Mouse (Mus musculus): ENCODE data around the gene Psmc4. TPM values are rescaled to one million over a fixed set of nuclear protein-coding genes. Genes with fewer than 3 reads are reported as not detected.

Gene Psmc4
- total and polyA plus RNA-seq, 3 experiments, result 267 to 286 TPM; not detected in 1

DNA sequence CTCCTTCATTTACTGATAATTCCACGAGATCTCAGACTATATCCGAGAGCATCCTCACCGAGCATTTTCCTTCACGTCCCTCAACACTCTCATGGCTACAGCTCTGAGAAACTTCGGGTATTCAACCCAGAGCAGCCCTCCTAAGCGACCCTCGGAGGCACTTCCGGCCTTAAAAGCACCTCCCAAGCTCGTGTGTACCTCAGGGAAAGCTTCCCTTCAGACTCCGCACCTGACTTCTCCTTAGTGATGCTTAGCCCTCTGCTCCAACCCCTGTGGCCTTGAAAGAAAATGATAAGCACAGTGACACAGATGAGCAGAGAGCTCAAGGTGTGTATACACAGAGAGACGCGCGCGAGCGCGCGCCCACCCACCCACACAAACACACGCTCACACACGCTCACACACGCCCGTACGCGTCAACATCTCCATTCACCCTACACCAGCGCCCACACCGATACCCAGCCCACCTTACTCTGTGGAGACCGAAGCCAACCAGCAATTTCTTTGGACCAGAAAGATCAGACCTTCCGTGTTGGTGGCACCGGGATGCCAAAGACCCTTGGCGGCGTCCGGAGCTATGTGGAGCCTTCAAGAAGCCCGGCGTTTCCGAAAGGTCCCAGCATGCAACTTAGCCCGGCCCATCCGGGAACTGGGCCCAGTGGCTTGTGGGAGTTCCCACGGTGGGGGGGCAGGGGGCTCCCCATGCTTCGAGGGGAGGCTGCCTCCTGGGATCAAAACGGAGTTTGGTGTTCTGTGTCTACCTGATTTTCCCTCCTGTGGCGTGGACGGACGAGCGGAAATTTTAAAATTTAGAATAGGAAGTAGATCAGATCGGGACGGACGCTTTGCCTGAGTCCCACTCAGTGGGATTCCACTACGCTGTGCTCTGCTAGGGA, 36.1 kb downstream of the Psmc4 start, which contains the start of gene Zfp850:
Gene Zfp850 (minus strand): TSS at position 567 of the 896 bp plus-strand sequence.
- H3K4me1 ChIP-seq (ENCODE audit: control insufficient read depth in 1 of 2, insufficient read depth in 2 of 2, low read length in 2 of 2), result peaks cover 0 to 8% of the 10 kb centered on the region in 2 experiments; a peak in 3 of 4 replicates
- peak; percentile 77 for DNase-seq (ENCODE audit: low read depth, low spot score)
- peak within 1 kb of the TSS; percentile 89 for H3K9ac ChIP-seq (ENCODE audit: control insufficient read depth, low read depth, low read length, poor library complexity, severe bottlenecking)
- no peak for TF ChIP-seq ZKSCAN1 (IDR thresholded peaks at IDR 0.05; ENCODE audit: low read depth, low read length)
- TF ChIP-seq RAD21 (IDR thresholded peaks at IDR 0.05; ENCODE audit: low read depth, low read length), result no peak
- TF ChIP-seq POLR2A (IDR thresholded peaks at IDR 0.05; ENCODE audit: control insufficient read depth in 1 of 2, insufficient read depth in 1 of 2, low read depth in 1 of 2, low read length in 2 of 2, poor library complexity in 1 of 2), result peak; percentile 69 to 77; a peak in 3 of 4 replicates
- TF ChIP-seq HCFC1 (IDR thresholded peaks at IDR 0.05; ENCODE audit: low read depth, low read length), result peak; percentile 83
- TF ChIP-seq USF2 (IDR thresholded peaks at IDR 0.05; ENCODE audit: borderline replicate concordance in 1 of 2, insufficient read depth in 1 of 2, low read depth in 1 of 2, low read length in 2 of 2), result no peak
- TF ChIP-seq MXI1 (IDR thresholded peaks at IDR 0.05; ENCODE audit: low read depth, low read length), result peak; percentile 90
- no peak for TF ChIP-seq ETS1 (IDR thresholded peaks at IDR 0.05; ENCODE audit: low read depth, low read length)
- TF ChIP-seq UBTF (IDR thresholded peaks at IDR 0.05; ENCODE audit: borderline replicate concordance, insufficient read depth, low read depth, low read length), result no peak
- no peak for TF ChIP-seq CHD1 (IDR thresholded peaks at IDR 0.05; ENCODE audit: low read depth, low read length)
- TF ChIP-seq TCF12 (IDR thresholded peaks at IDR 0.05; ENCODE audit: low read depth, low read length), result 0 out of 2 replicates have a peak, but pooled peaks have one; percentile 31
- no peak for TF ChIP-seq SMC3 (IDR thresholded peaks at IDR 0.05; ENCODE audit: low read depth, low read length)
- no peak for TF ChIP-seq CHD2 (IDR thresholded peaks at IDR 0.05; ENCODE audit: low read length)
- no peak for TF ChIP-seq MAFK (IDR thresholded peaks at IDR 0.05; ENCODE audit: borderline replicate concordance, low read depth, low read length)
- no peak for TF ChIP-seq GABPA (IDR thresholded peaks at IDR 0.05; ENCODE audit: low read depth, low read length)
- TF ChIP-seq GATA1 (IDR thresholded peaks at IDR 0.05; ENCODE audit: low read depth, low read length), result no peak
- TF ChIP-seq BHLHE40 (IDR thresholded peaks at IDR 0.05; ENCODE audit: borderline replicate concordance, low read depth, low read length), result no peak
- no peak for TF ChIP-seq TBP (IDR thresholded peaks at IDR 0.05; ENCODE audit: low read depth, low read length)
- peak; percentile 89 for TF ChIP-seq MAZ (IDR thresholded peaks at IDR 0.05; ENCODE audit: low read depth, low read length)
- TF ChIP-seq MEF2A (IDR thresholded peaks at IDR 0.05; ENCODE audit: extremely low read depth, insufficient replicate concordance, low read depth, low read length, poor library complexity, severe bottlenecking), result no peak
- TF ChIP-seq POLR2AphosphoS2 (IDR thresholded peaks at IDR 0.05; ENCODE audit: low read length), result no peak
- TF ChIP-seq ELF1 (IDR thresholded peaks at IDR 0.05; ENCODE audit: low read depth, low read length), result peak; percentile 54; the same call in 1 of the 2 replicates
- peak; percentile 70 for TF ChIP-seq NELFE (IDR thresholded peaks at IDR 0.05; ENCODE audit: low read depth, low read length)
- peak; percentile 69 for TF ChIP-seq SIN3A (IDR thresholded peaks at IDR 0.05; ENCODE audit: low read length)
- TF ChIP-seq KAT2A (conservative IDR thresholded peaks at IDR 0.05; ENCODE audit: low read depth, low read length), result peak; percentile 57; the same call in 1 of the 2 replicates
- TF ChIP-seq RCOR1 (IDR thresholded peaks at IDR 0.05; ENCODE audit: low read depth, low read length), result no peak
- peak; percentile 44 for TF ChIP-seq MAX (IDR thresholded peaks at IDR 0.05; ENCODE audit: low read length)
- no peak for TF ChIP-seq MYB (IDR thresholded peaks at IDR 0.05; ENCODE audit: low read depth, low read length)
- TF ChIP-seq ZC3H11A (IDR thresholded peaks at IDR 0.05; ENCODE audit: low read depth, low read length), result no peak
- TF ChIP-seq USF1 (IDR thresholded peaks at IDR 0.05; ENCODE audit: low read depth, low read length), result no peak
- TF ChIP-seq CTCF (IDR thresholded peaks at IDR 0.05 in 2 of 3, conservative IDR thresholded peaks at IDR 0.05 in 1 of 3; ENCODE audit: control insufficient read depth in 1 of 3, insufficient read depth in 1 of 3, low read depth in 2 of 3, low read length in 3 of 3, poor library complexity in 1 of 3, severe bottlenecking in 1 of 3), result no peak
- TF ChIP-seq ZMIZ1 (IDR thresholded peaks at IDR 0.05; ENCODE audit: low read depth, low read length), result no peak
- TF ChIP-seq E2F4 (IDR thresholded peaks at IDR 0.05; ENCODE audit: borderline replicate concordance, low read depth, low read length), result no peak
- no peak for TF ChIP-seq MYC (IDR thresholded peaks at IDR 0.05; ENCODE audit: low read depth, low read length)
- TF ChIP-seq JUND (IDR thresholded peaks at IDR 0.05; ENCODE audit: low read depth, low read length), result no peak
- no peak for TF ChIP-seq POLR2AphosphoS5 (IDR thresholded peaks at IDR 0.05; ENCODE audit: borderline replicate concordance, low read depth, low read length)
- H3K27me3 ChIP-seq (ENCODE audit: control insufficient read depth in 1 of 2, insufficient read depth in 2 of 2, low read length in 2 of 2), result no peaks in the 10 kb centered on the region; a peak in 1 of 4 replicates
- H3K27ac ChIP-seq (ENCODE audit: control insufficient read depth, low read depth, low read length), result peak within 1 kb of the TSS; percentile 52
- peak within 1 kb of the TSS; percentile 88 to 98 for H3K4me3 ChIP-seq (ENCODE audit: control insufficient read depth in 1 of 2, insufficient read depth in 1 of 2, low read depth in 2 of 2, low read length in 2 of 2)
- no peaks in the 10 kb centered on the region for H3K9me3 ChIP-seq (replicated peaks; ENCODE audit: insufficient read depth, low read length)
- H3K79me2 ChIP-seq (ENCODE audit: control insufficient read depth, insufficient read depth, low read length, poor library complexity), result peaks cover 17% of the 10 kb centered on the region
- H3K36me3 ChIP-seq (ENCODE audit: control insufficient read depth in 1 of 2, insufficient read depth in 2 of 2, low read length in 2 of 2), result no peaks in the 10 kb centered on the region; a peak in 1 of 4 replicates
